Mouse (Mus musculus) small intestine, adult 2 months (tissue): ENCODE measurements around the gene Vsnl1. TPM values are rescaled to one million over a fixed set of nuclear protein-coding genes. Genes with fewer than 3 reads are reported as not detected.

Experiments used
- H3K27ac ChIP-seq: fragments of 200-500 bp; 2 replicates; pipeline ENCODE4 v1.5.1; 2012; ENCODE audit warnings: low read depth, low read length, control low read depth, inconsistent platforms; ENCODE audit not compliant: insufficient read depth
- H3K27me3 ChIP-seq: fragments of 200-500 bp; 2 replicates; pipeline ENCODE4 v1.6.1; 2012; ENCODE audit warnings: mild to moderate bottlenecking, moderate library complexity, low read length, inconsistent platforms; ENCODE audit not compliant: control insufficient read depth, insufficient read depth
- H3K36me3 ChIP-seq: fragments of 200-500 bp; 2 replicates; pipeline ENCODE4 v1.6.1; 2012; ENCODE audit warnings: mild to moderate bottlenecking, low read length, control low read depth, inconsistent platforms; ENCODE audit not compliant: control insufficient read depth, insufficient read depth
- H3K4me1 ChIP-seq: fragments of 200-500 bp; 2 replicates; pipeline ENCODE4 v1.6.1; 2012; ENCODE audit warnings: low read length, inconsistent platforms, mixed read lengths; ENCODE audit not compliant: control insufficient read depth, insufficient read depth, insufficient read length
- H3K4me3 ChIP-seq: fragments of 200-500 bp; 2 replicates; pipeline ENCODE4 v1.5.1; 2012; ENCODE audit warnings: low read depth, mild to moderate bottlenecking, control low read depth, inconsistent platforms, low read length, moderate library complexity
- CTCF ChIP-seq: fragments of 200-500 bp; IDR thresholded peaks from 2 replicates; pipeline ENCODE4 v1.5.1; 2012; ENCODE audit warnings: low read depth, mild to moderate bottlenecking, control low read depth, inconsistent platforms, low read length, moderate library complexity, mixed read lengths; ENCODE audit not compliant: insufficient replicate concordance, insufficient read length; ENCODE audit errors: extremely low read depth
- POLR2A ChIP-seq: fragments of 200-500 bp; IDR thresholded peaks from 2 replicates; pipeline ENCODE4 v1.6.1; 2012; ENCODE audit warnings: low read depth, mild to moderate bottlenecking, control low read depth, inconsistent platforms, low read length, moderate library complexity
- WGBS: fragments of 180-500 bp; shearing (Covaris S2); methylation state at CpG from one replicate; pipeline ENCODE4 v1.1.7; 2018; 5-methylcytosine and 5-hydroxymethylcytosine counted together
- polyA plus RNA-seq: library from polyadenylated mRNA; depleted of rRNA; stranded (reverse); fragments of >200 nt; gene quantifications from 2 replicates; pipeline ENCODE4 v1.2.3, GENCODE M21; 2012

Gene Vsnl1
- polyA plus RNA-seq, 1 experiment: 0.13 TPM

- no peaks in the 10 kb centered on the region for H3K27me3 ChIP-seq
- TF ChIP-seq POLR2A: no peak
- no peak for TF ChIP-seq CTCF
- 81% methylated on average over 4 of the region's 4 CpGs for WGBS
- no peak overlapping the region for H3K27ac ChIP-seq
- no peak overlapping the region for H3K4me3 ChIP-seq
- H3K36me3 ChIP-seq: no peaks in the 10 kb centered on the region
- H3K4me1 ChIP-seq: no peaks in the 10 kb centered on the region
These were observed 28.7 kb downstream of the Vsnl1 start for GRCm38 (mm10) chr12:11407679-11408078.

DNA sequence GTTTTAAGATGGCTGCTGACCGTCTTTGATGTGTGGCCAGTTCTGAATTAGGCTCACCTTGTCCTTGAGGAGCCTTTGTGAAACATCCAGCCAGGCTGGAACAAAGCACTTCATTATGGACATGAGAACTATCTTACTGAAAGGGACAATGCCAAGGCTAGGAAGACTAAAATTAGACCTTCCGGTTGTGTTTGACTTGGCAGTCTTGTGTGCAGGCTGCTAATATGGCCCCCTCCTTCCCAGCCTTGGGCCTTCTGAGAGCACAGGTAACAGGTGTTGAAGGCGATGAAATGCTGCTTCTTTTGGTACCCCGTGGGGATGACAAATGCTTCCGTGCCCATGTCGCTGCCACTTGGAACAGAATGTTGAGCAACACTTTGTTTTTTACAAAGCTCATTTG is 37.6 kb downstream of the Vsnl1 start:
- no peaks in the 10 kb centered on the region for H3K27me3 ChIP-seq
- H3K36me3 ChIP-seq: no peaks in the 10 kb centered on the region
- TF ChIP-seq POLR2A (no peak), CTCF (no peak)
- no peak overlapping the region for H3K4me3 ChIP-seq
- WGBS: 81% methylated on average over 6 of the region's 6 CpGs
- H3K4me1 ChIP-seq: no peaks in the 10 kb centered on the region
- no peak overlapping the region for H3K27ac ChIP-seq

- no peaks in the 10 kb centered on the region for H3K4me1 ChIP-seq
- no peaks in the 10 kb centered on the region for H3K36me3 ChIP-seq
- WGBS: 79% methylated on average over 5 of the region's 5 CpGs
- H3K27ac ChIP-seq: no peak overlapping the region
- TF ChIP-seq CTCF (no peak), POLR2A (no peak)
- no peaks in the 10 kb centered on the region for H3K27me3 ChIP-seq
- no peak overlapping the region for H3K4me3 ChIP-seq
These were observed 39.4 kb downstream of the Vsnl1 start for GRCm38 (mm10) chr12:11397029-11397428.

DNA sequence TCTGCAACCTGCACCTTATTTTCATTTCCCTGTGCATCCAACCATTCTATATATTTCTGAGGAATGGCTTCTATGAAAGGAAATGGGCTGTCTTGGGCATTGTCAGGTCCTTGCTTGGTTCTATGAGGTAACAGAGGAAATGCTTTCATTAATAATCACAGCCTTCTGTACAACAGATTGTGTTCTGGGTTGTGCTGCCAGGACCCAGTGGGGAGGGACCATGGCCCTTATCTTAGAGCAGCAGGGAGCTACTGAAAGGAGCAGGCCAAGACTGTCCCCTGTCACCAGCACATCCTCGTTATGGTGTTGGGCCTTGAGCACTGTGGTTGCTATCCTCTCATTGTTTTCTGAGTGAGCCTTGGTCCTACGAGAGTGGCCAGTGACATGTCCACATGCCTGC is 40.9 kb downstream of the Vsnl1 start:
- no peak overlapping the region for H3K4me3 ChIP-seq
- TF ChIP-seq CTCF (no peak), POLR2A (no peak)
- no peaks in the 10 kb centered on the region for H3K4me1 ChIP-seq
- no peaks in the 10 kb centered on the region for H3K27me3 ChIP-seq
- no peak overlapping the region for H3K27ac ChIP-seq
- H3K36me3 ChIP-seq: no peaks in the 10 kb centered on the region
- WGBS: 65% methylated on average over 2 of the region's 2 CpGs

DNA sequence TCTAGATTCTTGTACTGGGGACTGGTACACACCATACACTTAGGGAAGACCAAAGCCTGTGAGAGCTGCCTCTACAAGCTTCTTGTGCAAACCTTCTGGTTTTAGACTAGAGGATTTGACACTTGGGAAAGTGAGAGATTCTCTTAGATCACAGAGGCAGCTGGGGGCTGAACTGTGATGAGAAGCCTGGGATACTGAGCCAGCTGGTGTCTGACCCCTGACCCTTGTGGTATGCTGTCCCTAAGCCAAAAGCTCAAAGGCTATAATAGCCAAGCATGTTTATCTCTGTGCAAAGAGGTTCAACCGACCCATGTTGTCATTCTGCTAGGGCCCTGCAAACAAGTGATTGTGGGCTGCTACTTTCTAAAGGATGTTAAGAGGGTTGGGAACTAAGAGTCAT is 43.9 kb downstream of the Vsnl1 start:
- no peak overlapping the region for H3K27ac ChIP-seq
- H3K4me3 ChIP-seq: no peak overlapping the region
- TF ChIP-seq POLR2A (no peak), CTCF (no peak)
- H3K27me3 ChIP-seq: no peaks in the 10 kb centered on the region
- WGBS: 18% methylated on average over 1 of the region's 1 CpGs
- H3K36me3 ChIP-seq: no peaks in the 10 kb centered on the region
- no peaks in the 10 kb centered on the region for H3K4me1 ChIP-seq

DNA sequence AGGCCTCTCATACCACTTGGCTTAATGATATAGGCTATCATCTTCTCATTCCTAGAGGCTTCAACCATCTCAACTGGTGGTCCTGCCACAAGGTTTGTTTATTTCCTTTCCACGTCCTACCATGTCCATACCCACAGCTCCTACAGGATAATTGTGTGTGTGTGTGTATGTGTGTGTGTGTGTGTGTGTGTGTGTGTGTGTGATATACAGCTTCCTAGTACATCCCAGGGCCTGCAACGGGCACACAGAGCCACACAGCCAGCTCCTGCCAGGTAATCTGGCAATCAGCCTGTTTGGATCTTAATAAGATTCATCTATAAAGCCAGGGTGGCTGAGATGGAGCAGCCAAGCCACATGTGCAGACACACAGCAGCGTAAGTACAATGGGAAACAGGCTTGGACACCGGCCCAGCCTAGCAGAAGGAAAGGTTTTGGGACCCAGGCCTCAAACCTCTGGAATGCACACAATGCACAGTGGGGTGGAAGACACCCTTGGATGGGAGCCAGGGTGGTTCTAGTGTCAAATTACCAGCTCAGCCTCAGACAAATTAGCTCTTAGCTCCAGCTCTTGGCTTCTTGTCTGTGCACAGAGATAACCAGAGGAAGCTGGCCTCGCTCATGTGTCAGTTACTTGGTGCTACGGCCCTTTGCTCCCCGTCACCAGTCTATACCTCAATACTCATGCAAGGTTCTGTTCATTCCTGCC is 45.0 kb downstream of the Vsnl1 start:
- H3K4me3 ChIP-seq: no peak overlapping the region
- H3K27ac ChIP-seq: no peak overlapping the region
- WGBS: 73% methylated on average over 7 of the region's 7 CpGs

GRCm38 (mm10) chr12:11389141-11389540 is 47.3 kb downstream of the Vsnl1 start:
- Histone ChIP-seq H3K4me3 (no peak overlapping the region), H3K36me3 (no peaks in the 10 kb centered on the region), H3K27ac (no peak overlapping the region), H3K4me1 (no peaks in the 10 kb centered on the region), H3K27me3 (no peaks in the 10 kb centered on the region)
- 49% methylated on average over 7 of the region's 7 CpGs for WGBS
- TF ChIP-seq POLR2A (no peak), CTCF (no peak)

More for the DNA sequence above, 45.0 kb downstream of the Vsnl1 start:
- Histone ChIP-seq H3K36me3 (no peaks in the 10 kb centered on the region), H3K27me3 (no peaks in the 10 kb centered on the region), H3K4me1 (no peaks in the 10 kb centered on the region)
- TF ChIP-seq CTCF: no peak
- no peak for TF ChIP-seq POLR2A
